Mouse (Mus musculus) thymus, postnatal 10 days (tissue): ENCODE measurements around the gene Gpr158.
"Not testable (repeated sequence)": the region's sequence is repeated elsewhere in the genome, so short reads cannot be mapped to it uniquely, and the experiment has no call there.

ENCODE experiments used
- DNase-seq, 2 experiments: peaks; one replicate each; pipeline ENCODE4 v3.0.0; 2021; ENCODE audit warnings: low spot score in 2 of 2

Gpr158 gene

GRCm38 (mm10) chr2:21367345-21368111 lies at the start of gene Gpr158:
TSS of gene Gpr158 (plus strand) at chr2:21367542.
- DNase-seq = peak; percentile 5 to 43

GRCm38 (mm10) chr2:21343821-21344220 lies 23.5 kb upstream of the Gpr158 start:
- no peak for DNase-seq

- no peak for DNase-seq
Observed at GRCm38 (mm10) chr2:21368351-21369170, 1.2 kb downstream of the Gpr158 start.

GRCm38 (mm10) chr2:21369171-21369485 lies 1.8 kb downstream of the Gpr158 start:
- DNase-seq = no peak

- no peak for DNase-seq
Observed at GRCm38 (mm10) chr2:21369556-21369955, 2.2 kb downstream of the Gpr158 start.

- DNase-seq = no peak
Observed at GRCm38 (mm10) chr2:21379516-21379915, 12.2 kb downstream of the Gpr158 start.

GRCm38 (mm10) chr2:21392727-21393126 lies 25.4 kb downstream of the Gpr158 start:
- no peak for DNase-seq

GRCm38 (mm10) chr2:21397347-21397746 lies 30.0 kb downstream of the Gpr158 start:
- no peak for DNase-seq

GRCm38 (mm10) chr2:21399657-21400056 lies 32.3 kb downstream of the Gpr158 start:
- DNase-seq = no peak

GRCm38 (mm10) chr2:21405617-21406016 lies 38.3 kb downstream of the Gpr158 start:
- no peak for DNase-seq

- no peak for DNase-seq
Observed at GRCm38 (mm10) chr2:21407443-21407985, 40.2 kb downstream of the Gpr158 start.

GRCm38 (mm10) chr2:21408821-21409220 lies 41.5 kb downstream of the Gpr158 start:
- no peak for DNase-seq

- no peak for DNase-seq
Observed at GRCm38 (mm10) chr2:21430288-21430687, 62.9 kb downstream of the Gpr158 start.

- DNase-seq = no peak
Observed at GRCm38 (mm10) chr2:21431182-21431581, 63.8 kb downstream of the Gpr158 start.

- DNase-seq = no peak
Observed at GRCm38 (mm10) chr2:21439626-21440025, 72.3 kb downstream of the Gpr158 start.

- DNase-seq = not testable (repeated sequence)
Observed at GRCm38 (mm10) chr2:21460606-21461005, 93.3 kb downstream of the Gpr158 start.

GRCm38 (mm10) chr2:21474957-21475356 lies 107.6 kb downstream of the Gpr158 start:
- no peak for DNase-seq

- DNase-seq = no peak
Observed at GRCm38 (mm10) chr2:21496881-21497280, 129.5 kb downstream of the Gpr158 start.

- DNase-seq = no peak
Observed at GRCm38 (mm10) chr2:21497965-21498364, 130.6 kb downstream of the Gpr158 start.

- DNase-seq = no peak
Observed at GRCm38 (mm10) chr2:21499399-21499798, 132.1 kb downstream of the Gpr158 start.

GRCm38 (mm10) chr2:21507449-21507848 lies 140.1 kb downstream of the Gpr158 start:
- no peak for DNase-seq

GRCm38 (mm10) chr2:21530750-21531149 lies 163.4 kb downstream of the Gpr158 start:
- DNase-seq = no peak

- DNase-seq = no peak
Observed at GRCm38 (mm10) chr2:21619180-21619579, 251.8 kb downstream of the Gpr158 start.
